Mouse (Mus musculus) thymus, adult 2 months (tissue): ENCODE results near the gene Snx14. TPM values are rescaled to one million over a fixed set of nuclear protein-coding genes. Genes with fewer than 3 reads are reported as not detected.
A peak's percentile ranks its signal among the peaks of the same experiment; 100 is the strongest.

Source experiments
- DNase-seq: peaks from one replicate; pipeline ENCODE4 v3.0.0; 2021
- H3K27ac ChIP-seq: fragments of 200-500 bp; 2 replicates; pipeline ENCODE4 v1.5.1; 2012; ENCODE audit warnings: low read length, control low read depth; ENCODE audit not compliant: control insufficient read depth, insufficient read depth
- H3K27me3 ChIP-seq: fragments of 200-500 bp; 2 replicates; pipeline ENCODE4 v1.6.1; 2012; ENCODE audit warnings: mild to moderate bottlenecking, low read length, moderate library complexity, mixed read lengths; ENCODE audit not compliant: control insufficient read depth, insufficient read depth
- H3K36me3 ChIP-seq: fragments of 200-500 bp; 2 replicates; pipeline ENCODE4 v1.6.1; 2012; ENCODE audit warnings: mild to moderate bottlenecking, low read length, moderate library complexity; ENCODE audit not compliant: control insufficient read depth, insufficient read depth
- H3K4me1 ChIP-seq: fragments of 200-500 bp; replicated peaks from 2 replicates; pipeline ENCODE4 v1.6.1; 2012; ENCODE audit warnings: low read length; ENCODE audit not compliant: control insufficient read depth, insufficient read depth
- H3K4me3 ChIP-seq: fragments of 200-500 bp; 2 replicates; pipeline ENCODE4 v1.5.1; 2012; ENCODE audit warnings: mild to moderate bottlenecking, low read length, control low read depth, moderate library complexity; ENCODE audit not compliant: control insufficient read depth, insufficient read depth
- CTCF ChIP-seq: fragments of 200-500 bp; IDR thresholded peaks from 2 replicates; pipeline ENCODE4 v1.5.1; 2012; ENCODE audit warnings: mild to moderate bottlenecking, control low read depth, low read length, moderate library complexity, borderline replicate concordance; ENCODE audit not compliant: control insufficient read depth, poor library complexity, insufficient read depth; ENCODE audit errors: extremely low read depth
- POLR2A ChIP-seq: fragments of 200-500 bp; IDR thresholded peaks from 2 replicates; pipeline ENCODE4 v1.6.1; 2012; ENCODE audit warnings: mild to moderate bottlenecking, low read length, control low read depth, moderate library complexity; ENCODE audit not compliant: control insufficient read depth, poor library complexity, insufficient read depth; ENCODE audit errors: extremely low read depth
- WGBS: fragments of 180-500 bp; shearing (Covaris S2); methylation state at CpG from one replicate; pipeline ENCODE4 v1.1.7; 2018; 5-methylcytosine and 5-hydroxymethylcytosine counted together
- polyA plus RNA-seq: library from polyadenylated mRNA; depleted of rRNA; stranded (reverse); fragments of >200 nt; gene quantifications from 2 replicates; pipeline ENCODE4 v1.2.3, GENCODE M21; 2012; rRNA removed

The Snx14 gene
- polyA plus RNA-seq, 1 experiment, result 10.6 TPM

GRCm38 (mm10) chr9:88328666-88329065 is 110.1 kb downstream of the Snx14 start:
- no peak for DNase-seq
- 71% methylated on average over 5 of the region's 5 CpGs for WGBS
- Histone ChIP-seq H3K27me3 (peaks cover 8% of the 10 kb centered on the region), H3K27ac (no peak overlapping the region), H3K4me1 (peaks cover 6% of the 10 kb centered on the region; the same call in 1 of the 2 replicates), H3K4me3 (no peak overlapping the region), H3K36me3 (no peaks in the 10 kb centered on the region)
- TF ChIP-seq CTCF, result no peak
- TF ChIP-seq POLR2A, result no peak

- Histone ChIP-seq H3K27me3 (peaks cover 8% of the 10 kb centered on the region), H3K27ac (no peak within 1 kb of the TSS), H3K36me3 (no peaks in the 10 kb centered on the region), H3K4me3 (peak within 1 kb of the TSS; percentile 47), H3K4me1 (peaks cover 6% of the 10 kb centered on the region; the same call in 1 of the 2 replicates)
- DNase-seq, result peak; percentile 27
- TF ChIP-seq CTCF, result no peak
- no peak for TF ChIP-seq POLR2A
- 3% methylated on average over 65 of the region's 66 CpGs for WGBS
Observed at GRCm38 (mm10) chr9:88326930-88327901, 111.5 kb downstream of the Snx14 start, which contains the start of gene Nt5e. Gene Nt5e (plus strand): TSS chr9:88327197.

Other genes starting within 250 kb of the Snx14 start
- gene Nt5e, start 111.8 kb downstream of the Snx14 start, polyA plus RNA-seq, result 1.7 and 1.9 TPM in 2 replicates
- gene Gm20537, start 17.7 kb upstream of the Snx14 start, polyA plus RNA-seq, result 1.1 and 1.3 TPM in 2 replicates
- 12.4 and 15.9 TPM in 2 replicates for gene Syncrip, start 43.6 kb upstream of the Snx14 start, polyA plus RNA-seq
- 6.3 and 8.6 TPM in 2 replicates for gene Zfp949, start 109.1 kb upstream of the Snx14 start, polyA plus RNA-seq
- gene Trim43a, start 141.9 kb upstream of the Snx14 start, polyA plus RNA-seq, result 0.06 and 0.11 TPM in 2 replicates